Mouse (Mus musculus): Measurements from ENCODE around the gene Hmbs. TPM values are rescaled to one million over a fixed set of nuclear protein-coding genes. Genes with fewer than 3 reads are reported as not detected.

Gene Hmbs
- polyA plus RNA-seq, 1 experiment from 2014 or later: 134 TPM

GRCm38 (mm10) chr9:44314257-44314547 lies 29.8 kb downstream of the Hmbs start:
- no peak overlapping the region for H3K27ac ChIP-seq (ENCODE audit: low read depth, low read length)
- H3K36me3 ChIP-seq (ENCODE audit: control insufficient read depth, insufficient read depth, low read length): peaks cover 6% of the 10 kb centered on the region
- no peaks in the 10 kb centered on the region for H3K9me3 ChIP-seq (ENCODE audit: control insufficient read depth, low read length)
- DNase-seq (ENCODE audit: low spot score) (no peak), ATAC-seq (ENCODE audit: low FRiP score) (no peak)
- no peak overlapping the region for H3K9ac ChIP-seq (ENCODE audit: low read depth, low read length)
- no peaks in the 10 kb centered on the region for H3K27me3 ChIP-seq (ENCODE audit: control insufficient read depth, insufficient read depth, low read length)
- H3K4me3 ChIP-seq (ENCODE audit: low read depth, low read length): no peak overlapping the region
- H3K4me1 ChIP-seq (replicated peaks; ENCODE audit: control insufficient read depth, insufficient read depth, low read length): peaks cover 10% of the 10 kb centered on the region
- H3K4me2 ChIP-seq (replicated peaks; ENCODE audit: low read depth, low read length): no peak overlapping the region
- WGBS: 69% methylated on average over 4 of the region's 4 CpGs

DNA sequence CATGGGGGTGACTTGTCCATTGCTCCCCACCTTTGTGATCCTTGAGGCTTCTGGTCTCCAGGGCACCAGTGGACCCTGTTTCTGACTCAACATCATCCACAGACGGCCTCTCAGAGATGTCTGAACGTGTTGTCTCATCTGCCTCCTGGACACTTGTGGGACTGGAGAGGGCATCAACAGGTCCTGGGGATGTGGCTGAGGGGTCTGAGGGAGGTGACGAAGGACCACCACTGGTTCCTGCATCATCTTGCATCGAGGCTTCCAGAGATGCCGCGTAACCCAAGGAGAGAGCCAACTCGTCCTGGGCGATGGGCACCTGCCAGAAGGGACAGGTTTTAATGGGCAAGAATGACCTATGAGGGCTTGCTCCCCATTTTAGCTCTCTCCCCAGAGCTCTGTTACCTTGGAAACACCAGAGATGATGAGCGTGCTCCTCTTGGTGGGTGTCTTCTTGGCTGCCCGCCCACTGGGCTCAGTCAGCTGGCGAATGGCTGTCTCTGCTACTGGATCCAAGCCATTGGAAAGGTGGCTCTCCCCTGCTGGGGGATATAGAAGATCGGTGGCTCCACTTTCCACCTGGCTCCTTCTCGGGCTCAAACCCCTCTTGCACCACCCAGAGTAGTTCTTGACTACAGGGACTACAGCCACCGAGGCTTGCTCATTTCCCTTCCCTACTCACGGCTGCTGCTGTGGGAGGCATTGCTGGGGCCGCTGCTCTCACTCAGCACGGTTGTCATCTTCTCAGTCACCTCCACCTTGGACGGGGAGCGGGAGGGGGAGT lies 30.4 kb downstream of the Hmbs start:
- WGBS: 77% methylated on average over 19 of the region's 19 CpGs
- H3K27ac ChIP-seq (ENCODE audit: low read depth, low read length): no peak overlapping the region
- H3K9me3 ChIP-seq (ENCODE audit: control insufficient read depth, low read length): no peaks in the 10 kb centered on the region
- no peaks in the 10 kb centered on the region for H3K27me3 ChIP-seq (ENCODE audit: control insufficient read depth, insufficient read depth, low read length)
- H3K36me3 ChIP-seq (ENCODE audit: control insufficient read depth, insufficient read depth, low read length): peaks cover 6% of the 10 kb centered on the region
- no peak overlapping the region for H3K9ac ChIP-seq (ENCODE audit: low read depth, low read length)
- H3K4me1 ChIP-seq (replicated peaks; ENCODE audit: control insufficient read depth, insufficient read depth, low read length): peaks cover 5% of the 10 kb centered on the region
- ATAC-seq (ENCODE audit: low FRiP score) (no peak), DNase-seq (ENCODE audit: low spot score) (no peak)
- no peak overlapping the region for H3K4me2 ChIP-seq (replicated peaks; ENCODE audit: low read depth, low read length)
- H3K4me3 ChIP-seq (ENCODE audit: low read depth, low read length): no peak overlapping the region

DNA sequence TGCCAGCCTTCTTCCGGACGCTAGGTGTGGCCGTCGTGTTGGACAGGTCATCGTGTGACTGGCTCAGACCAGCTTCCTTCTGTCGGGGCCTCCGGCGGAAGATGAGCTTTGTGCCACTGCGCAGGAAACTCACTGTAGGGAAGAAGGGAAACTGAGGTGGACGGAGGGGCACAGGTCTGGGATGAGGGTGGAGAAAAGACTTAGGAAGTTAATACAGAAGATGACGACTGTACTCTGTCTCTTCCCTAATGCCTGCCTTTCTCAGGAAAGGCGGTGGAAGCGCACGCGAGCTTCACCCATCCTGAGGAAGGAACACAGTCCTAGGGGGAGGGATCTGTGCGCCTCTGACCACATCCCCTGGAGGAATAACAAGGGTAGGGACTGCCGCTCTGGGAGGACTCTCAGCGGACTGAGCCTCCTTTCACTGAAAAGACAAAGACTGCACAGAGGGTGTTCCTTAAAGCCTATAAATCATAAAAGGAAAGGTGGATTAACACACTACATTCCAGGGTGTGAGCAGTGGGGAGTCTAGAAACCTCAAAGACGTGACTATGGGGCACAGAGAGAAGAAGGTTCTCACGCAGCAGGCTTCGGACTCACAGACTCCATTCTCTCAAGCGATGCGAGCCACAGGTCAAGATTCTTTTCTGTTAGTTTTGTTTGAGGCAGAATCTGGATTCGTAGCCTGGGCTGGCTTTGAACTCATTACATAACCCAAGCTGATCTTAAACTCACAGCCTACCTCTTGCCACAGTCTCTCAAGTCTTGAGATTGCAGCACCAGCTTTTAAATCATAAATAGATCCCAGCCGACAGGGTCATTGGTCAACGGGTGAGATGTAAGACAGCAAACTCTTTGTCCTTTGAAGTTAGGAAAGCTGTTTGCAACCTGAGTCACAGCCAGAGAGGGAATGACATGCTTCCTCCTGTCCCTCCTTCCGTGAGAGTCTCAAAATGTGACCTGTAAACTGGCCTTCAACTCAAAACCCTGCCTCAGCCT lies 32.6 kb downstream of the Hmbs start:
- H3K4me3 ChIP-seq (ENCODE audit: low read depth, low read length): no peak overlapping the region
- no peaks in the 10 kb centered on the region for H3K27me3 ChIP-seq (ENCODE audit: control insufficient read depth, insufficient read depth, low read length)
- WGBS: 6% methylated on average over 27 of the region's 27 CpGs
- H3K4me2 ChIP-seq (replicated peaks; ENCODE audit: low read depth, low read length): no peak overlapping the region
- no peak for ATAC-seq (ENCODE audit: low FRiP score)
- DNase-seq (ENCODE audit: low spot score): no peak
- 0 out of 2 replicates have a peak overlapping the region, but pooled peaks have one; percentile 15 for H3K9ac ChIP-seq (ENCODE audit: low read depth, low read length)
- peaks cover 6% of the 10 kb centered on the region for H3K36me3 ChIP-seq (ENCODE audit: control insufficient read depth, insufficient read depth, low read length)
- peaks cover 2% of the 10 kb centered on the region; the same call in 1 of the 2 replicates for H3K4me1 ChIP-seq (replicated peaks; ENCODE audit: control insufficient read depth, insufficient read depth, low read length)
- H3K27ac ChIP-seq (ENCODE audit: low read depth, low read length): no peak overlapping the region
- no peaks in the 10 kb centered on the region for H3K9me3 ChIP-seq (ENCODE audit: control insufficient read depth, low read length)

DNA sequence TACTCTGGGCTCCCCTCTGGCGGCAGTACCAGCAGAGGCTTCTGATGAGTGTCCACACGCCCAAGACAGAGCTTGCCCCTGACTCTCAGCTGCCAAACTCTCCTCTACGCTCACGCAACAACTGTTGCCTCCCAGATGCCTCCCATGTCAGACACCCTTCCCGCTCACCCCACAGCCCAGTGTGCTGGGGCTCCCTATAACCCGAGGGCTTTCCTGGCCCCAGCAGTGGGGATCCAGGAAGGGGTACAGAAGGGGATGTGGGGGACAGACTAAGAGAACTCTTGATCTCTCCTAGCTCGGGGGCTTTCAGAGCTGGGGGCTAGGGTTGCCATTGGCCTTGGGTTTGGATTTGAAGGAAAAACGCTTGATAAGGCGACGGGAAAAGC lies 33.3 kb downstream of the Hmbs start:
- Histone ChIP-seq H3K27ac (ENCODE audit: low read depth, low read length) (no peak overlapping the region), H3K4me2 (replicated peaks; ENCODE audit: low read depth, low read length) (no peak overlapping the region), H3K4me3 (ENCODE audit: low read depth, low read length) (no peak overlapping the region)

GRCm38 (mm10) chr9:44309756-44310155 lies 34.3 kb downstream of the Hmbs start:
- Histone ChIP-seq H3K27ac (ENCODE audit: low read depth, low read length) (no peak overlapping the region), H3K4me3 (ENCODE audit: low read depth, low read length) (no peak overlapping the region), H3K4me1 (replicated peaks; ENCODE audit: control insufficient read depth, insufficient read depth, low read length) (peaks cover 2% of the 10 kb centered on the region), H3K4me2 (replicated peaks; ENCODE audit: low read depth, low read length) (no peak overlapping the region), H3K9ac (ENCODE audit: low read depth, low read length) (no peak overlapping the region), H3K27me3 (ENCODE audit: control insufficient read depth, insufficient read depth, low read length) (no peaks in the 10 kb centered on the region), H3K9me3 (ENCODE audit: control insufficient read depth, low read length) (no peaks in the 10 kb centered on the region), H3K36me3 (ENCODE audit: control insufficient read depth, insufficient read depth, low read length) (no peaks in the 10 kb centered on the region; the same call in 1 of the 2 replicates)
- ATAC-seq (ENCODE audit: low FRiP score): no peak
- WGBS: 70% methylated on average over 3 of the region's 3 CpGs
- DNase-seq (ENCODE audit: low spot score): no peak

More for the DNA sequence above, 33.3 kb downstream of the Hmbs start:
- no peaks in the 10 kb centered on the region for H3K9me3 ChIP-seq (ENCODE audit: control insufficient read depth, low read length)
- no peak for ATAC-seq (ENCODE audit: low FRiP score)
- H3K9ac ChIP-seq (ENCODE audit: low read depth, low read length): no peak overlapping the region
- H3K36me3 ChIP-seq (ENCODE audit: control insufficient read depth, insufficient read depth, low read length): peaks cover 2% of the 10 kb centered on the region
- DNase-seq (ENCODE audit: low spot score): no peak
- WGBS: 25% methylated on average over 10 of the region's 10 CpGs
- H3K27me3 ChIP-seq (ENCODE audit: control insufficient read depth, insufficient read depth, low read length): no peaks in the 10 kb centered on the region
- peaks cover 2% of the 10 kb centered on the region; the same call in 1 of the 2 replicates for H3K4me1 ChIP-seq (replicated peaks; ENCODE audit: control insufficient read depth, insufficient read depth, low read length)

GRCm38 (mm10) chr9:44307248-44307647 lies 36.8 kb downstream of the Hmbs start:
- ATAC-seq (ENCODE audit: low FRiP score) (no peak), DNase-seq (ENCODE audit: low spot score) (no peak)
- no peak overlapping the region for H3K27ac ChIP-seq (ENCODE audit: low read depth, low read length)
- H3K27me3 ChIP-seq (ENCODE audit: control insufficient read depth, insufficient read depth, low read length): no peaks in the 10 kb centered on the region
- no peak overlapping the region for H3K4me2 ChIP-seq (replicated peaks; ENCODE audit: low read depth, low read length)
- no peaks in the 10 kb centered on the region for H3K9me3 ChIP-seq (ENCODE audit: control insufficient read depth, low read length)
- no peak overlapping the region for H3K9ac ChIP-seq (ENCODE audit: low read depth, low read length)
- WGBS: 88% methylated on average over 2 of the region's 2 CpGs
- no peaks in the 10 kb centered on the region for H3K36me3 ChIP-seq (ENCODE audit: control insufficient read depth, insufficient read depth, low read length)
- H3K4me3 ChIP-seq (ENCODE audit: low read depth, low read length): no peak overlapping the region
- H3K4me1 ChIP-seq (replicated peaks; ENCODE audit: control insufficient read depth, insufficient read depth, low read length): peaks cover 5% of the 10 kb centered on the region

- Histone ChIP-seq H3K36me3 (ENCODE audit: control insufficient read depth, insufficient read depth, low read length) (no peaks in the 10 kb centered on the region), H3K27ac (ENCODE audit: low read depth, low read length) (no peak overlapping the region), H3K4me3 (ENCODE audit: low read depth, low read length) (no peak overlapping the region), H3K4me1 (replicated peaks; ENCODE audit: control insufficient read depth, insufficient read depth, low read length) (peaks cover 5% of the 10 kb centered on the region), H3K4me2 (replicated peaks; ENCODE audit: low read depth, low read length) (no peak overlapping the region), H3K9me3 (ENCODE audit: control insufficient read depth, low read length) (no peaks in the 10 kb centered on the region), H3K27me3 (ENCODE audit: control insufficient read depth, insufficient read depth, low read length) (no peaks in the 10 kb centered on the region), H3K9ac (ENCODE audit: low read depth, low read length) (no peak overlapping the region)
- DNase-seq (ENCODE audit: low spot score): no peak
- no peak for ATAC-seq (ENCODE audit: low FRiP score)
- 91% methylated on average over 6 of the region's 6 CpGs for WGBS
Measured at GRCm38 (mm10) chr9:44306532-44306931, 37.5 kb downstream of the Hmbs start.

GRCm38 (mm10) chr9:44305466-44306079 lies 38.5 kb downstream of the Hmbs start, which contains the start of gene Hinfp:
Gene Hinfp, minus strand, starts transcription at chr9:44305671.
- H3K27ac ChIP-seq (ENCODE audit: low read depth, low read length): 0 out of 2 replicates have a peak within 1 kb of the TSS, but pooled peaks have one; percentile 2
- ATAC-seq (ENCODE audit: low FRiP score) (peak; percentile 98), DNase-seq (ENCODE audit: low spot score) (peak; percentile 98)
- peak within 1 kb of the TSS; percentile 49 for H3K4me2 ChIP-seq (replicated peaks; ENCODE audit: low read depth, low read length)
- WGBS: under 1% methylated on average over 54 of the region's 54 CpGs
- 0 out of 2 replicates have a peak, but pooled peaks cover 2% of the 10 kb centered on the region for H3K36me3 ChIP-seq (ENCODE audit: control insufficient read depth, insufficient read depth, low read length)
- peaks cover 3% of the 10 kb centered on the region; the same call in 1 of the 2 replicates for H3K4me1 ChIP-seq (replicated peaks; ENCODE audit: control insufficient read depth, insufficient read depth, low read length)
- H3K27me3 ChIP-seq (ENCODE audit: control insufficient read depth, insufficient read depth, low read length): no peaks in the 10 kb centered on the region
- peak within 1 kb of the TSS; percentile 58 for H3K4me3 ChIP-seq (ENCODE audit: low read depth, low read length)
- H3K9ac ChIP-seq (ENCODE audit: low read depth, low read length): peak within 1 kb of the TSS; percentile 63
- no peaks in the 10 kb centered on the region for H3K9me3 ChIP-seq (ENCODE audit: control insufficient read depth, low read length)

Data from hindbrain, embryonic 11.5 days (tissue).